Mouse (Mus musculus) lung, postnatal 0 days (tissue): ENCODE data around the gene Zmat5. TPM values are rescaled to one million over a fixed set of nuclear protein-coding genes. Genes with fewer than 3 reads are reported as not detected.

Source experiments
- ATAC-seq: fragments of 200-750 bp; cut with Nextera tagmentation; 2 replicates; pipeline ENCODE4 v1.8.0; 2017; ENCODE audit warnings: moderate library complexity
- DNase-seq: peaks from one replicate; pipeline ENCODE4 v3.0.0-alpha.2; 2016; ENCODE audit warnings: low spot score
- H3K27ac ChIP-seq: fragments of 300-500 bp; sonication (generic); 2 replicates; pipeline ENCODE4 v1.5.1; 2014; ENCODE audit warnings: antibody characterized with exemption, mild to moderate bottlenecking, low read length, mixed read lengths
- H3K27me3 ChIP-seq: fragments of 300-500 bp; sonication (generic); replicated peaks from 2 replicates; pipeline ENCODE4 v1.6.1; 2014; ENCODE audit warnings: low read length, mixed read lengths; ENCODE audit not compliant: insufficient read depth
- H3K36me3 ChIP-seq: fragments of 300-500 bp; sonication (generic); 2 replicates; pipeline ENCODE4 v1.6.1; 2014; ENCODE audit warnings: low read length, mixed read lengths; ENCODE audit not compliant: insufficient read depth
- H3K4me1 ChIP-seq: fragments of 300-500 bp; sonication (generic); 2 replicates; pipeline ENCODE4 v1.6.1; 2014; ENCODE audit warnings: antibody characterized with exemption, low read depth, low read length, mixed read lengths; ENCODE audit not compliant: insufficient read depth
- H3K4me2 ChIP-seq: fragments of 300-500 bp; sonication (generic); replicated peaks from 2 replicates; pipeline ENCODE4 v1.6.1; 2014; ENCODE audit warnings: low read depth, mild to moderate bottlenecking, low read length, moderate library complexity, mixed read lengths
- H3K4me3 ChIP-seq: fragments of 300-500 bp; sonication (generic); 2 replicates; pipeline ENCODE4 v1.5.1; 2014; ENCODE audit warnings: low read depth, low read length
- H3K9ac ChIP-seq: fragments of 300-500 bp; sonication (generic); replicated peaks from 2 replicates; pipeline ENCODE4 v1.6.1; 2014; ENCODE audit warnings: low read depth, mild to moderate bottlenecking
- H3K9me3 ChIP-seq: fragments of 300-500 bp; sonication (generic); 2 replicates; pipeline ENCODE4 v1.6.1; 2016; ENCODE audit warnings: low read length, mixed read lengths
- CTCF ChIP-seq: IDR thresholded peaks from 2 replicates; pipeline ENCODE4 v1.5.1; 2016; ENCODE audit warnings: antibody characterized with exemption, mild to moderate bottlenecking
- EP300 ChIP-seq: IDR thresholded peaks from 2 replicates; pipeline ENCODE4 v1.6.1; 2016; ENCODE audit warnings: antibody characterized with exemption, mild to moderate bottlenecking, control low read depth
- WGBS: fragments of 180-500 bp; shearing (Covaris S2); extraction: QIAGEN DNeasy Blood & Tissue Kit; methylation state at CpG from one replicate; pipeline ENCODE4 v1.1.7; 2014; 5-methylcytosine and 5-hydroxymethylcytosine counted together
- polyA plus RNA-seq: library from polyadenylated mRNA; unstranded; fragments of >200 nt; fragmentation: Nextera tagmentation; extraction: Ambion mirVana; gene quantifications from 2 replicates; pipeline ENCODE4 v1.2.1, GENCODE M21; 2015

The Zmat5 gene
- polyA plus RNA-seq, 1 experiment from 2014 or later = 63.7 TPM

DNA sequence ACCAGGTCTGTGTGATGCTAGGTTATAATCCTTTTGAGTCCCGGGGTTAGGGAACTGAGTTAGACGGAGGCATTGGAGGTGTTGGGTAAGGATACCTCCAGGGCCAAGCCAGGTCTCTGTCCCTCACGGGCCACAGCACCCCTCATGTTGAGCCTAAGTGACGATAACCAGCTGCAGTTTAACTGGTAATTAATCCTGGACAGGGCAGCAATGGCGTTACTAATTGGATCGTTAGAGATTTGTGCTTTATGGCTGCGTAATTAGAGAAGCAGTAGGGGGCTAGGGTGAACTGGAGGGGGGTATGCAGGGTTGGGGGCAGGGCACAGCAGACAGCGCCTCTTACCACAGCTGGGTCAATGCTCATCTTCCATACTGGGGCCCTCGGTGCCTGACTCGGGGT is 48.4 kb downstream of the Zmat5 start:
- H3K27me3 ChIP-seq = peaks cover 24% of the 10 kb centered on the region
- DNase-seq = no peak
- H3K27ac ChIP-seq = no peak overlapping the region
- H3K9me3 ChIP-seq = no peaks in the 10 kb centered on the region
- WGBS = 53% methylated on average over 10 of the region's 10 CpGs
- H3K4me3 ChIP-seq = no peak overlapping the region
- ATAC-seq = no peak
- no peak overlapping the region for H3K4me2 ChIP-seq
- TF ChIP-seq CTCF (no peak), EP300 (no peak)
- no peak overlapping the region for H3K9ac ChIP-seq
- H3K4me1 ChIP-seq = no peaks in the 10 kb centered on the region
- H3K36me3 ChIP-seq = no peaks in the 10 kb centered on the region

GRCm38 (mm10) chr11:4754036-4754435 is 49.6 kb downstream of the Zmat5 start:
- 82% methylated on average over 3 of the region's 3 CpGs for WGBS
- no peaks in the 10 kb centered on the region for H3K4me1 ChIP-seq
- TF ChIP-seq CTCF = peak; percentile 17; the same call in 1 of the 2 replicates
- no peak for TF ChIP-seq EP300
- H3K27ac ChIP-seq = no peak overlapping the region
- H3K9me3 ChIP-seq = no peaks in the 10 kb centered on the region
- no peak for DNase-seq
- H3K4me3 ChIP-seq = no peak overlapping the region
- no peak overlapping the region for H3K9ac ChIP-seq
- no peak overlapping the region for H3K4me2 ChIP-seq
- H3K36me3 ChIP-seq = no peaks in the 10 kb centered on the region
- ATAC-seq = no peak
- peaks cover 12% of the 10 kb centered on the region for H3K27me3 ChIP-seq

- Histone ChIP-seq H3K4me3 (no peak overlapping the region), H3K4me1 (no peaks in the 10 kb centered on the region), H3K27ac (no peak overlapping the region), H3K36me3 (no peaks in the 10 kb centered on the region), H3K9ac (no peak overlapping the region), H3K9me3 (no peaks in the 10 kb centered on the region), H3K4me2 (no peak overlapping the region), H3K27me3 (peaks cover 3% of the 10 kb centered on the region)
- WGBS = 71% methylated on average over 11 of the region's 11 CpGs
- DNase-seq (no peak), ATAC-seq (no peak)
- no peak for TF ChIP-seq CTCF
- TF ChIP-seq EP300 = no peak
Observed at GRCm38 (mm10) chr11:4754867-4755266, 50.4 kb downstream of the Zmat5 start.

GRCm38 (mm10) chr11:4756460-4756859 is 52.0 kb downstream of the Zmat5 start:
- no peak overlapping the region for H3K9ac ChIP-seq
- ATAC-seq (no peak), DNase-seq (no peak)
- no peaks in the 10 kb centered on the region for H3K27me3 ChIP-seq
- H3K27ac ChIP-seq = no peak overlapping the region
- TF ChIP-seq EP300 = no peak
- no peak for TF ChIP-seq CTCF
- no peak overlapping the region for H3K4me2 ChIP-seq
- no peaks in the 10 kb centered on the region for H3K9me3 ChIP-seq
- 71% methylated on average over 9 of the region's 9 CpGs for WGBS
- H3K4me1 ChIP-seq = no peaks in the 10 kb centered on the region
- no peak overlapping the region for H3K4me3 ChIP-seq
- H3K36me3 ChIP-seq = no peaks in the 10 kb centered on the region

GRCm38 (mm10) chr11:4756984-4757788 is 52.7 kb downstream of the Zmat5 start:
- H3K9me3 ChIP-seq = no peaks in the 10 kb centered on the region
- TF ChIP-seq EP300 (no peak), CTCF (no peak)
- H3K36me3 ChIP-seq = no peaks in the 10 kb centered on the region
- no peak overlapping the region for H3K9ac ChIP-seq
- no peak for ATAC-seq
- H3K4me2 ChIP-seq = no peak overlapping the region
- 39% methylated on average over 11 of the region's 11 CpGs for WGBS
- no peaks in the 10 kb centered on the region for H3K27me3 ChIP-seq
- no peak overlapping the region for H3K4me3 ChIP-seq
- no peaks in the 10 kb centered on the region for H3K4me1 ChIP-seq
- DNase-seq = no peak
- H3K27ac ChIP-seq = no peak overlapping the region

GRCm38 (mm10) chr11:4757789-4758158 is 53.3 kb downstream of the Zmat5 start:
- WGBS = 16% methylated on average over 4 of the region's 4 CpGs
- Histone ChIP-seq H3K9ac (no peak overlapping the region), H3K27ac (no peak overlapping the region), H3K27me3 (no peaks in the 10 kb centered on the region), H3K36me3 (no peaks in the 10 kb centered on the region), H3K4me3 (no peak overlapping the region), H3K9me3 (no peaks in the 10 kb centered on the region), H3K4me1 (no peaks in the 10 kb centered on the region), H3K4me2 (no peak overlapping the region)
- ATAC-seq (no peak), DNase-seq (no peak)
- TF ChIP-seq CTCF = no peak
- TF ChIP-seq EP300 = no peak
